Mouse (Mus musculus) embryonic facial prominence, embryonic 15.5 days (tissue): Measurements from ENCODE around the gene Wapl. TPM values are rescaled to one million over a fixed set of nuclear protein-coding genes. Genes with fewer than 3 reads are reported as not detected.

ENCODE experiments used
- ATAC-seq: fragments of 200-750 bp; cut with Nextera tagmentation; 2 replicates; pipeline ENCODE4 v1.8.0; 2017; ENCODE audit warnings: low read depth, moderate TSS enrichment; ENCODE audit not compliant: insufficient number of reproducible peaks, low FRiP score, low TSS enrichment
- H3K27ac ChIP-seq: fragments of 300-500 bp; sonication (generic); replicated peaks from 2 replicates; pipeline ENCODE4 v1.5.1; 2015; ENCODE audit warnings: mild to moderate bottlenecking, inconsistent platforms
- H3K27me3 ChIP-seq: fragments of 300-500 bp; sonication (generic); 2 replicates; pipeline ENCODE4 v1.6.1; 2015; ENCODE audit warnings: inconsistent platforms
- H3K36me3 ChIP-seq: fragments of 300-500 bp; sonication (generic); 2 replicates; pipeline ENCODE4 v1.6.1; 2015; ENCODE audit warnings: mild to moderate bottlenecking, inconsistent platforms
- H3K4me1 ChIP-seq: fragments of 300-500 bp; sonication (generic); 2 replicates; pipeline ENCODE4 v1.6.1; 2015; ENCODE audit warnings: inconsistent platforms
- H3K4me2 ChIP-seq: fragments of 300-500 bp; sonication (generic); replicated peaks from 2 replicates; pipeline ENCODE4 v1.6.1; 2015; ENCODE audit warnings: mild to moderate bottlenecking, inconsistent platforms
- H3K4me3 ChIP-seq: fragments of 300-500 bp; sonication (generic); replicated peaks from 2 replicates; pipeline ENCODE4 v1.5.1; 2015; ENCODE audit warnings: mild to moderate bottlenecking, inconsistent platforms
- H3K9ac ChIP-seq: fragments of 300-500 bp; sonication (generic); 2 replicates; pipeline ENCODE4 v1.6.1; 2015; ENCODE audit warnings: inconsistent platforms
- H3K9me3 ChIP-seq: fragments of 300-500 bp; sonication (generic); replicated peaks from 2 replicates; pipeline ENCODE4 v1.6.1; 2016; ENCODE audit warnings: inconsistent platforms
- WGBS: fragments of 180-500 bp; shearing (Covaris S2); methylation state at CpG from one replicate; pipeline ENCODE4 v1.1.7; 2015; 5-methylcytosine and 5-hydroxymethylcytosine counted together
- polyA plus RNA-seq: library from polyadenylated mRNA; unstranded; fragments of >200 nt; fragmentation: Nextera tagmentation; extraction: Ambion mirVana; gene quantifications from 2 replicates; pipeline ENCODE4 v1.2.1, GENCODE M21; 2015

Wapl gene
- polyA plus RNA-seq, result 25.0 and 26.4 TPM in 2 replicates

DNA sequence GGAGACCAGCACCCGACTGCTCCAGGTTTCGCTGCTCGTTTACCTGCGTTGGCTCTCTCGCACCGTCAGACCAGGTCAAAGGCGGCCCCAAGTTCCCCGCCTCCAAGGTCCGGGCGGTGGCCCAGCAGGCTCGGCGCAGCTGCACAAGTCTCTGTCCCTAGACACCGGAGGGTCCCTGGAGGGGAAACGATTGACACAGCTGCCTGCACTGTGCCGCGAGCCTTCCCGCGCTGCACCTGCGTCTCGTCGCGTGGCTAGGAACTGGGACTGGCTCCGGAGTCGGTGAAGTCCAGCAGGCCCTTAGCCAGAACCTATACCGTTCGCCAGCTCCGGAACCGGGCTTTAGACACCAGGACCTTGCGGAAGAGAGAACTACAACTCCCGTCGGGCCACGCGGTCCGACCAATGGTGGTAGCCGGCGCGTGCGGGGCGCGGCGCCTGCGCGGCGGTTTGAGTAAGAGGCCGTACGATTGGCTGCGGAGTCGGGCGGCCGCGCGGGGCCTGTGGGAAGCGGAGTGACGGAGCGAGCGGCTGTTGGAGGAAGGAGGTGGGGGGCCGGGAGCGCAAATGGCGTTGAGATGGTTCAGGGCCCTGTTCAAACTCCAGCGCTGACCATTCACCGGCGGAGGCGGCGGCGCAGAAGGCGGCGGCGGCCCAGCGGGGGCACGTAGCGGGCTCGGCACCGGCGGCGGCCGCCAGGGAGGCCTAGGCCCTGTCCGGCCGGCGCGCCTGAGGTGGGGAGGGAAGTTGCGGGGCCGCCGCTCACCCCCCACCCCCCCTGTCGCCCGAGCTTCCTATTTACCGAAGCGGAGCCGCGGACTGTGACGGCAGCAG lies at the start of gene Wapl:
Wapl (plus strand) TSS at position 534 of the 834 bp plus-strand sequence.
- H3K4me3 ChIP-seq, result peak within 1 kb of the TSS; percentile 71
- no peaks in the 10 kb centered on the region for H3K9me3 ChIP-seq
- H3K9ac ChIP-seq, result peak within 1 kb of the TSS; percentile 96
- H3K27me3 ChIP-seq, result no peaks in the 10 kb centered on the region
- ATAC-seq, result peak; percentile 98
- peaks cover 6% of the 10 kb centered on the region for H3K36me3 ChIP-seq
- peaks cover 6% of the 10 kb centered on the region; the same call in 1 of the 2 replicates for H3K4me1 ChIP-seq
- peak within 1 kb of the TSS; percentile 58 for H3K4me2 ChIP-seq
- H3K27ac ChIP-seq, result peak within 1 kb of the TSS; percentile 94
- under 1% methylated on average over 76 of the region's 90 CpGs for WGBS

DNA sequence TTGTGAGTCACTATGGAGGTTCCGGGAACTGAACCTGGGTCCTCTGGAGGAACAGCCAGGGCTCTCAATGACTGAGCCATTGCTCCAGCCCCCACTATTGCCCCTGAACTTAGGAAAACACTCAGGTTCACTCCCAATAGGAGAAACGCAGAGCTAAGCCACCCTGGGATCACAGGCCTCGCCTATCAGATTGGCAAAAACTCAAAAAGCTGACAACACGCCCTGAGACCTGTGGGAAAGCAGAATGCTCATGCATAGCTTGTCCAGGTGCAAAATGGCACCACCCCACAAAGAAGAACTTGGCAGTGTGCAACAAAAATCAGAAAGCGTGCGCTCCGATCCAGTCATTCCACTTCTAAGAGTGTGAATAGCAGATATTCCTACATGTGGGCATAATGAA lies 46.9 kb upstream of the Wapl start:
- Histone ChIP-seq H3K9me3 (no peaks in the 10 kb centered on the region), H3K4me1 (no peaks in the 10 kb centered on the region), H3K36me3 (no peaks in the 10 kb centered on the region), H3K9ac (no peak overlapping the region), H3K4me3 (no peak overlapping the region), H3K4me2 (no peak overlapping the region), H3K27ac (no peak overlapping the region), H3K27me3 (no peaks in the 10 kb centered on the region)
- ATAC-seq, result no peak
- WGBS, result 68% methylated on average over 7 of the region's 7 CpGs

DNA sequence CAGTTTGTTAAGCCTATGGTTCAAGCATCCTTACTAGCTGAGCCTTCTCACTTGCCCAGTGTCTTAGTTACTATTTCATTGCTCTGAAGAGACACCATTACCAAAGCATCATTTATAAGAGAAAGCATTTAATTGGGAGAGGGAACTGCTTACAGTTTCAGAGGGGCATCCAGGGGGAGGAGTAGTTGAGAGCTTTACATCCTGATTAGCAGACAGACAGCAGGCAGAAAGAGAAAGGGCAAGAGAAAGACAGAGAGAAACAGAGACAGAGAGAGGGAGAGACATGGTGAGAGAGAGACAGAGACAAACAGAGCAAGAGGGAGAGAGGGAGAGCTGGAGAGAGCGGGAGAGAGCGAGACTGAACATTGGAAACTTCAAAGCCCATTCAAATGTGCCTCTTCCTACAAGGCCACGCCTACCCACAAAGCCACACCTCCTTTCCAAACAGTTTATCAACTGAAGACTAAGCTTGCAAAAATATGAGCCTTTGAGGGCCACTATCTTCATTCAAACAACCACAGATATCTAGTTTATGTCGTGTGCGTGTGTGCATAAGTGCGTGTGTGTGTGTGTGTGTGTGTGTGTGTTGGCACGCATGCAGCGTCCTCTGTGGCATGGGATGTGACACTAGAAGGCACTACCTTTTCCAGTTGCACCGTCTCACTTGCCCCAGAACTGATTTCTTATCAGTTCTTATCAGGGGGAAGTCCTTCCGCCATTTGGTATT lies 40.8 kb upstream of the Wapl start:
- H3K27ac ChIP-seq, result no peak overlapping the region
- H3K9ac ChIP-seq, result no peak overlapping the region
- H3K4me1 ChIP-seq, result no peaks in the 10 kb centered on the region
- H3K4me2 ChIP-seq, result no peak overlapping the region
- H3K27me3 ChIP-seq, result no peaks in the 10 kb centered on the region
- no peak for ATAC-seq
- H3K4me3 ChIP-seq, result no peak overlapping the region
- no peaks in the 10 kb centered on the region for H3K36me3 ChIP-seq
- 65% methylated on average over 10 of the region's 10 CpGs for WGBS
- no peaks in the 10 kb centered on the region for H3K9me3 ChIP-seq

DNA sequence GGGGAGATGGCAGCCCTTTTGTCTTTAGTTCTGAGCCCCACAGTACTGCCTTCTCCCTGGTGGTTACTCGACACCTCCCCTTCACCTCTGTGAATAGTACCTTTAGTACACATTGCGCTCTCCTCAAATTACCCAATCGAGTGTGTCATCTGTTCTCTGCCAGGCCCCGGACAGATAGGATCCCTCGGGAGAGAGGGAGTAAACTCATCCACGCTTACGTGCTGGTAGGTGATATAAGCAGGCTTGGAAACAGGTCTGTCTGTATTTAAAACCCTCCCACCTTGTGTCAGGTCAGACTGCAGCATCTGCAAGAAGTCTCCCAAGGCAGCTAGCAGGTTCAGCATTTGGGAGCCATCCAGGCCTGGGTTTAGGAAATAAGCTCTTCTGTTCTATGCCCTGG lies 38.5 kb upstream of the Wapl start:
- Histone ChIP-seq H3K9ac (no peak overlapping the region), H3K36me3 (no peaks in the 10 kb centered on the region), H3K27me3 (no peaks in the 10 kb centered on the region), H3K4me3 (no peak overlapping the region), H3K9me3 (no peaks in the 10 kb centered on the region), H3K4me1 (no peaks in the 10 kb centered on the region), H3K27ac (no peak overlapping the region), H3K4me2 (no peak overlapping the region)
- WGBS, result 21% methylated on average over 7 of the region's 7 CpGs
- peak; percentile 76 for ATAC-seq

DNA sequence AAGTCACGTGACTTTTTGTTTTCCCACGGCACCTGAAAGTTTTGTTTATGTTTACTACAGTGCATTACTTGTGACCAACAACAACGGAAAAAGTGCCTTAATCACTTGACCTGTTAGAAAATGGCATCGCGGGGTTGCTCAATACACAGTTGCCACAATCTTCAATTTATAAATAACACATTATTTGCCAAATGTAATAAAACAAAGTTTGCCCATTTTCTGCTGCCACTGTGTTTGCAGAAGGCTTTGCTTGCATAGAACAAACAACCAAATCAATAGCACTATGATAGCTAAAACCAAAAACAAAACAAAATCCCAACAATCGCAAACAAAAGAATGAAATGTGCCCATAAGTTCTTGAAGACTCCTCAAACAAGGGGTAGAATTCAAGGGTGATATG lies 38.0 kb upstream of the Wapl start:
- 85% methylated on average over 6 of the region's 6 CpGs for WGBS
- no peaks in the 10 kb centered on the region for H3K36me3 ChIP-seq
- H3K4me1 ChIP-seq, result no peaks in the 10 kb centered on the region
- H3K27ac ChIP-seq, result no peak overlapping the region
- no peak overlapping the region for H3K4me2 ChIP-seq
- no peaks in the 10 kb centered on the region for H3K27me3 ChIP-seq
- H3K9me3 ChIP-seq, result no peaks in the 10 kb centered on the region
- no peak overlapping the region for H3K4me3 ChIP-seq
- no peak overlapping the region for H3K9ac ChIP-seq
- ATAC-seq, result no peak

DNA sequence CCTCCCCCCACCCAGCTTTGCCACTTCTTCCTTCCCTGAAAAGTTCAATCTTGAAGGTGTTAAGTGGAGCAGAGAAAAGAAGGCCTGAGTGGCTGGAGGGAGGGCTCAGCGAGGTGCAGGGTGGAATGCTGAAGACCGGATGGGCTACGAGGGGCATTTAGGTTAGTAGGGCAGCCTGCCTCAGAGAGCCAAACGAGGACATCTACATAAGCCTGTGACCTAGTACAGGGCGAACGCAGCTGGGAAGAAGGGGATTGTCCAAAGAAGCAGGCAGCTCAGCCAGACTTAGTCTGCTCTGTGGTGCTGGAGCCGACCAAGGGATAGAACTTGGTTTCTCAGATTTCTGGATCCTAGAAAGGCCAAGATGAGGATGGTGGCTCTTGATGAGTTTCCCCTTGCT lies 29.6 kb upstream of the Wapl start:
- ATAC-seq, result no peak
- H3K4me2 ChIP-seq, result no peak overlapping the region
- no peaks in the 10 kb centered on the region for H3K27me3 ChIP-seq
- no peaks in the 10 kb centered on the region for H3K4me1 ChIP-seq
- H3K27ac ChIP-seq, result no peak overlapping the region
- 79% methylated on average over 7 of the region's 7 CpGs for WGBS
- no peak overlapping the region for H3K9ac ChIP-seq
- no peaks in the 10 kb centered on the region for H3K36me3 ChIP-seq
- H3K9me3 ChIP-seq, result no peaks in the 10 kb centered on the region
- H3K4me3 ChIP-seq, result no peak overlapping the region

DNA sequence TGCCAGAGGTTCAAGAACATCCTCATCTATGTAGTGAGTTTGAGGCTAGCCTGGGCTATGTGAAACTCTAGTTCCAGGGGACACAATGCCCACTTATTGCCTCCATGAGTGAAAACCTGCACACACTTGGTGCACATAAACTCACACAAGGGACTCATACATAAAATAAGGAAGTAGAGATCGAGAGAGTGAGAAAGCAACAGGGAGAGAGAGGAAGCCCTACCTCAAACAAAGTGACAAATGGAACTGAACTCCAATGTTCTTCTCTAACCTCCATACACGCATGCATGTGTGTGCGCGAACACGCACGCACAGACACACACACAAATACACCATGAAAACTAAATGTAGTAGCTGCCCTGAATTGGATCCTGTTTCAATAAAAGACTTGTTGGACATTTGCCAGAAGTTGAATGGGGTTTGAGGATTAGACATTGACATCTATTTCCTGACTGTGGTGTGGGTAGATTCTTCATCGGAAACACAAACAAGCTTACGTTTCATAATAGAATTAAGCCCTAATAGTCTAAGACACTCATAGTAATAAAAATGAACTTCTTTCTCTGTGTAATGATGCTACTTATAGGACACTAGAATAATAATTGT lies 25.8 kb upstream of the Wapl start:
- ATAC-seq, result no peak
- Histone ChIP-seq H3K36me3 (no peaks in the 10 kb centered on the region), H3K4me3 (no peak overlapping the region), H3K9ac (no peak overlapping the region), H3K4me2 (no peak overlapping the region), H3K27me3 (no peaks in the 10 kb centered on the region), H3K9me3 (no peaks in the 10 kb centered on the region), H3K27ac (no peak overlapping the region), H3K4me1 (no peaks in the 10 kb centered on the region)
- 68% methylated on average over 8 of the region's 8 CpGs for WGBS

DNA sequence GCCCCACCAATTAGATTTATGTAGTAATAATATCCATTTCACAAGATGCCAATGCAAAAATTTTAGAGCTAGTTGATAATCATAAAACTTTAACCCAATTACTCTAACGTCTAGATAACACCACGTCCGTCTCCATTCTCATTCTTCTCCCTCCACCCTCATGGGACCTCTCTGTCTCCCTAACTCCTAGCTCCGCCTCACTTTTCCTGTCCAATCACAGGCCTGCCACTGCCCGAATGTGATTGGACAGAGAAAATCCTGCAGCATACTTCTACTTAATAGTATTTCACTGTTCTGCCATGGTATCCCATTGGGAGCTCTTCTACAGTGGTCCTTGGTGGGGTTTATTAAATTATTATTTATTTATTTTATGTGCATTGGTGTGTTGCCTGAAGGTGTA lies 16.6 kb upstream of the Wapl start:
- no peak overlapping the region for H3K27ac ChIP-seq
- peaks cover 10% of the 10 kb centered on the region for H3K4me1 ChIP-seq
- H3K9me3 ChIP-seq, result no peaks in the 10 kb centered on the region
- H3K36me3 ChIP-seq, result no peaks in the 10 kb centered on the region
- H3K4me2 ChIP-seq, result no peak overlapping the region
- WGBS, result 88% methylated on average over 5 of the region's 5 CpGs
- no peak overlapping the region for H3K4me3 ChIP-seq
- ATAC-seq, result no peak
- H3K27me3 ChIP-seq, result peaks cover 29% of the 10 kb centered on the region
- no peak overlapping the region for H3K9ac ChIP-seq

DNA sequence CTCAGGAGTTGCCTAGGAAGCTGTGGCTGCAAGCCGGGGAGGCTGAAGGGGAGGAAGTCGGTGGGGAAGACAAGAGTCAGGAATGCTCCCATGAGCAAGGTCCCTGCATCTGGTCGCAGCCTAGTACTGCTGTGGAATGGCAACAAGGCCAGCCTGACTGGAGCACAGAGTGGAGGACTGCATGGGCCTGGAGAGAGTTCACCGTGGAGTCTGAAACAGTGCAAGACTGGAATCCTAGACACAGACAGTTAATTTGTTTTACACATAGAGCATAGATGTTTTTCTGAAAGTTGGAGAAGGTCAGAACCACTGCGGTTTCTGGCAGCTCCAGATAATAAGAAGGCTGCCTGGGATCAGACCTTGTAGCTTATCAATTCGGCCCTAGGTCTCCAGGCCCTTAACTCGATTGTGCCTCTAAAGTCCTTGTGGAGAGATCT lies 13.4 kb upstream of the Wapl start:
- peaks cover 40% of the 10 kb centered on the region for H3K27me3 ChIP-seq
- H3K9ac ChIP-seq, result no peak overlapping the region
- H3K4me1 ChIP-seq, result peaks cover 14% of the 10 kb centered on the region
- no peak overlapping the region for H3K27ac ChIP-seq
- H3K4me3 ChIP-seq, result no peak overlapping the region
- no peak overlapping the region for H3K4me2 ChIP-seq
- WGBS, result 43% methylated on average over 7 of the region's 7 CpGs
- no peak for ATAC-seq
- no peaks in the 10 kb centered on the region for H3K9me3 ChIP-seq
- H3K36me3 ChIP-seq, result no peaks in the 10 kb centered on the region

DNA sequence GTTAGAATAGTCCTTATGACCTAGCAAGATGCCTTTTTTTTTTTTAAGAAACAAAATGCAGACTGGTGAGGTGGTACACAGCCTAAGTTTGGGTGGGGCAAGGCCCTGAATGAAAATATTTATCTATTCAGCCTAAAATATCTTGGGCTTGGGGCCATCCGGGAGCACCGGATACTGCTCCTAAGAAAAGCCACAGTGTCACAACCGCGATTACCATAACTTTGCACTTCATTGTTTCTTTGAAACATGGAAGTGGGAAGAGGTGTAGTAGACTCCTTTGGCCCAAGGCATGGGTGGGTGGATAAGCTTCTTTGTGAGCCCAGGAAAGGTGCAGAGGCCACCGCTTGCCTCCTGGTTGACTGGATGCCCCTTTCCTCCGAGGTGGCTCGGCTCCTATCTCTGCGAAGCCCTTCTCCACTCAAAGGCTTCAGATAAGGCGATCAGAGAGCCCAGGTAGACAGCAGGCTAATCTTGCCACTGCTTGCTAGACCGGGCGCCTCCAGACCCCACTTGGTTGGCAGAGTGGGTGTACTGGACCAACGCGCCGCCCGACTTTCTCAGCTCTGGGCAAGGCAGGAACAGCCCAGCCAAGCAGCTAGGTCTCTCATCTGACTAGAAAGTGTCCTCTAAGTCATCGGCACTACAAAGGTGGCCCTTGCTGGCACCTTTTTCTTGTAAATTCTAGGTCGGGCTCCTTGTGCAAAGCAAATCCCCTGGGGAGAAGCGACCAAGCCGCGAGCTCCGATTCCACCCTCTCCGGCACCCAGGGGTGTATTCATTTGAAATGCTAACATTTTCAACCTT lies 12.7 kb upstream of the Wapl start:
- WGBS, result 11% methylated on average over 22 of the region's 22 CpGs
- Histone ChIP-seq H3K9ac (no peak overlapping the region), H3K27ac (no peak overlapping the region), H3K9me3 (no peaks in the 10 kb centered on the region), H3K4me2 (peak overlapping the region; percentile 78), H3K27me3 (peaks cover 40% of the 10 kb centered on the region), H3K4me1 (peaks cover 14% of the 10 kb centered on the region), H3K4me3 (peak overlapping the region; percentile 46), H3K36me3 (no peaks in the 10 kb centered on the region)
- ATAC-seq, result no peak
